Mouse (Mus musculus) stomach, postnatal 0 days (tissue): Measurements from ENCODE around the gene Aqp9. TPM values are rescaled to one million over a fixed set of nuclear protein-coding genes. Genes with fewer than 3 reads are reported as not detected.
"Not testable (repeated sequence)": the region's sequence is repeated elsewhere in the genome, so short reads cannot be mapped to it uniquely, and the experiment has no call there.

Experiments used
- ATAC-seq: fragments of 200-750 bp; cut with Nextera tagmentation; 2 replicates; pipeline ENCODE4 v1.8.0; 2017; ENCODE audit not compliant: low FRiP score, low TSS enrichment
- DNase-seq: peaks from one replicate; pipeline ENCODE4 v3.0.0-alpha.2; 2016; ENCODE audit warnings: low spot score
- H3K27ac ChIP-seq: fragments of 300-500 bp; sonication (generic); replicated peaks from 2 replicates; pipeline ENCODE4 v1.5.1; 2014; ENCODE audit warnings: mild to moderate bottlenecking, control low read depth
- H3K27me3 ChIP-seq: fragments of 300-500 bp; sonication (generic); 2 replicates; pipeline ENCODE4 v1.6.1; 2014; ENCODE audit warnings: low read length; ENCODE audit not compliant: control insufficient read depth, insufficient read depth
- H3K36me3 ChIP-seq: fragments of 300-500 bp; sonication (generic); 2 replicates; pipeline ENCODE4 v1.6.1; 2014; ENCODE audit warnings: low read length, mixed read lengths; ENCODE audit not compliant: control insufficient read depth, insufficient read depth
- H3K4me1 ChIP-seq: fragments of 300-500 bp; sonication (generic); replicated peaks from 2 replicates; pipeline ENCODE4 v1.6.1; 2014; ENCODE audit warnings: antibody characterized with exemption; ENCODE audit not compliant: control insufficient read depth, insufficient read depth
- H3K4me2 ChIP-seq: fragments of 300-500 bp; sonication (generic); replicated peaks from 2 replicates; pipeline ENCODE4 v1.6.1; 2014; ENCODE audit warnings: low read depth, mild to moderate bottlenecking, control low read depth, moderate library complexity
- H3K4me3 ChIP-seq: fragments of 300-500 bp; sonication (generic); 2 replicates; pipeline ENCODE4 v1.5.1; 2014; ENCODE audit warnings: low read depth, low read length, control low read depth
- H3K9ac ChIP-seq: fragments of 300-500 bp; sonication (generic); 2 replicates; pipeline ENCODE4 v1.6.1; 2014; ENCODE audit warnings: mild to moderate bottlenecking, low read length, control low read depth, mixed read lengths
- H3K9me3 ChIP-seq: fragments of 300-500 bp; sonication (generic); 2 replicates; pipeline ENCODE4 v1.6.1; 2016; ENCODE audit warnings: low read length; ENCODE audit not compliant: control insufficient read depth
- CTCF ChIP-seq: IDR thresholded peaks from 2 replicates; pipeline ENCODE4 v1.5.1; 2016; ENCODE audit warnings: antibody characterized with exemption, low read depth, mild to moderate bottlenecking, moderate library complexity
- EP300 ChIP-seq: optimal IDR thresholded peaks from 2 replicates; pipeline ENCODE3; 2016; ENCODE audit warnings: antibody characterized with exemption
- WGBS: fragments of 180-500 bp; shearing (Covaris S2); extraction: QIAGEN DNeasy Blood & Tissue Kit; methylation state at CpG from one replicate; pipeline ENCODE4 v1.1.7; 2014; 5-methylcytosine and 5-hydroxymethylcytosine counted together
- polyA plus RNA-seq: library from polyadenylated mRNA; unstranded; fragments of >200 nt; fragmentation: Nextera tagmentation; extraction: Ambion mirVana; gene quantifications from 2 replicates; pipeline ENCODE4 v1.2.1, GENCODE M21; 2015

The Aqp9 gene
- polyA plus RNA-seq, 1 experiment from 2014 or later, result 2.1 TPM

GRCm38 (mm10) chr9:71126205-71126604 is 42.3 kb downstream of the Aqp9 start:
- DNase-seq, result no peak
- H3K9me3 ChIP-seq, result no peaks in the 10 kb centered on the region
- ATAC-seq, result no peak
- no peak for TF ChIP-seq EP300
- TF ChIP-seq CTCF, result peak; percentile 71
- no peaks in the 10 kb centered on the region for H3K27me3 ChIP-seq
- WGBS, result 24% methylated on average over 2 of the region's 2 CpGs
- H3K4me2 ChIP-seq, result no peak overlapping the region
- no peak overlapping the region for H3K4me3 ChIP-seq
- no peaks in the 10 kb centered on the region for H3K36me3 ChIP-seq
- H3K9ac ChIP-seq, result no peak overlapping the region
- no peaks in the 10 kb centered on the region for H3K4me1 ChIP-seq
- no peak overlapping the region for H3K27ac ChIP-seq

GRCm38 (mm10) chr9:71123095-71123494 is 45.4 kb downstream of the Aqp9 start:
- H3K4me3 ChIP-seq, H3K4me1 ChIP-seq, DNase-seq, H3K9ac ChIP-seq, H3K4me2 ChIP-seq, H3K36me3 ChIP-seq, ATAC-seq, H3K27ac ChIP-seq, H3K27me3 ChIP-seq, H3K9me3 ChIP-seq: not testable (repeated sequence)
- 86% methylated on average over 5 of the region's 8 CpGs for WGBS

GRCm38 (mm10) chr9:71120924-71121323 is 47.6 kb downstream of the Aqp9 start:
- no peaks in the 10 kb centered on the region for H3K4me1 ChIP-seq
- 80% methylated on average over 9 of the region's 9 CpGs for WGBS
- H3K9ac ChIP-seq, result no peak overlapping the region
- no peak for DNase-seq
- no peak for ATAC-seq
- no peak overlapping the region for H3K27ac ChIP-seq
- no peak overlapping the region for H3K4me2 ChIP-seq
- TF ChIP-seq EP300 (no peak), CTCF (peak; percentile 35)
- no peaks in the 10 kb centered on the region for H3K27me3 ChIP-seq
- H3K36me3 ChIP-seq, result no peaks in the 10 kb centered on the region
- no peaks in the 10 kb centered on the region for H3K9me3 ChIP-seq
- no peak overlapping the region for H3K4me3 ChIP-seq

- Histone ChIP-seq H3K9ac (no peak overlapping the region), H3K27me3 (no peaks in the 10 kb centered on the region), H3K4me2 (no peak overlapping the region), H3K4me1 (no peaks in the 10 kb centered on the region), H3K9me3 (no peaks in the 10 kb centered on the region), H3K36me3 (no peaks in the 10 kb centered on the region), H3K27ac (no peak overlapping the region), H3K4me3 (no peak overlapping the region)
- no peak for ATAC-seq
- WGBS, result 70% methylated on average over 6 of the region's 6 CpGs
- TF ChIP-seq CTCF (no peak), EP300 (no peak)
- DNase-seq, result no peak
Observed at GRCm38 (mm10) chr9:71113166-71113565, 55.3 kb downstream of the Aqp9 start.

GRCm38 (mm10) chr9:71103521-71103920 is 65.0 kb downstream of the Aqp9 start:
- 94% methylated on average over 5 of the region's 5 CpGs for WGBS
- ATAC-seq (no peak), DNase-seq (no peak)
- Histone ChIP-seq H3K27ac (no peak overlapping the region), H3K4me3 (no peak overlapping the region), H3K4me1 (no peaks in the 10 kb centered on the region), H3K27me3 (no peaks in the 10 kb centered on the region), H3K36me3 (no peaks in the 10 kb centered on the region), H3K9ac (no peak overlapping the region), H3K9me3 (no peaks in the 10 kb centered on the region), H3K4me2 (no peak overlapping the region)
- no peak for TF ChIP-seq EP300
- TF ChIP-seq CTCF, result no peak

GRCm38 (mm10) chr9:71094066-71094465 is 74.4 kb downstream of the Aqp9 start:
- 82% methylated on average over 6 of the region's 6 CpGs for WGBS
- Histone ChIP-seq H3K4me2 (no peak overlapping the region), H3K4me1 (no peaks in the 10 kb centered on the region), H3K27ac (no peak overlapping the region), H3K36me3 (no peaks in the 10 kb centered on the region), H3K9me3 (no peaks in the 10 kb centered on the region), H3K9ac (no peak overlapping the region), H3K4me3 (no peak overlapping the region), H3K27me3 (no peaks in the 10 kb centered on the region)
- DNase-seq (no peak), ATAC-seq (no peak)
- no peak for TF ChIP-seq EP300
- no peak for TF ChIP-seq CTCF
